Mouse (Mus musculus): ENCODE data around the gene Prss21.

DNA sequence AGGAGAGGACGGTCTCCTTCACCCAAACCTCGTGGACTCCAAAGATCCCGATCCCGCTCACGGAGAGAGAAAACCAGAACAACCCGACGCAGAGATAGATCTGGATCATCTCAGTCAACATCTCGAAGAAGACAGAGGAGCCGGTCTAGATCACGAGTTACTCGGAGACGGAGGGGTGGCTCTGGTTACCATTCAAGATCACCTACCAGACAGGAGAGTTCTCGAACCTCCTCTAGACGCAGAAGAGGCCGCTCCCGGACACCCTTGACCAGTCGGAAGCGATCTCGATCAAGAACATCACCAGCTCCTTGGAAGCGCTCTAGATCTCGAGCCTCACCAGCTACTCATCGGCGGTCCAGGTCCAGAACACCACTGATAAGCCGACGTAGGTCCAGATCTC lies 48.6 kb upstream of the Prss21 start:
- TF ChIP-seq CTCF (IDR thresholded peaks at IDR 0.05; ENCODE audit: insufficient read depth, low read depth, low read length) (no peak), POLR2A (IDR thresholded peaks at IDR 0.05; ENCODE audit: insufficient read depth, low read depth, low read length) (no peak)

Data from olfactory bulb, adult 2 months (tissue).